Mouse (Mus musculus): ENCODE results near the gene Map3k13. TPM values are rescaled to one million over a fixed set of nuclear protein-coding genes. Genes with fewer than 3 reads are reported as not detected.

Gene Map3k13
- 0.83 TPM for total RNA-seq (2023)

DNA sequence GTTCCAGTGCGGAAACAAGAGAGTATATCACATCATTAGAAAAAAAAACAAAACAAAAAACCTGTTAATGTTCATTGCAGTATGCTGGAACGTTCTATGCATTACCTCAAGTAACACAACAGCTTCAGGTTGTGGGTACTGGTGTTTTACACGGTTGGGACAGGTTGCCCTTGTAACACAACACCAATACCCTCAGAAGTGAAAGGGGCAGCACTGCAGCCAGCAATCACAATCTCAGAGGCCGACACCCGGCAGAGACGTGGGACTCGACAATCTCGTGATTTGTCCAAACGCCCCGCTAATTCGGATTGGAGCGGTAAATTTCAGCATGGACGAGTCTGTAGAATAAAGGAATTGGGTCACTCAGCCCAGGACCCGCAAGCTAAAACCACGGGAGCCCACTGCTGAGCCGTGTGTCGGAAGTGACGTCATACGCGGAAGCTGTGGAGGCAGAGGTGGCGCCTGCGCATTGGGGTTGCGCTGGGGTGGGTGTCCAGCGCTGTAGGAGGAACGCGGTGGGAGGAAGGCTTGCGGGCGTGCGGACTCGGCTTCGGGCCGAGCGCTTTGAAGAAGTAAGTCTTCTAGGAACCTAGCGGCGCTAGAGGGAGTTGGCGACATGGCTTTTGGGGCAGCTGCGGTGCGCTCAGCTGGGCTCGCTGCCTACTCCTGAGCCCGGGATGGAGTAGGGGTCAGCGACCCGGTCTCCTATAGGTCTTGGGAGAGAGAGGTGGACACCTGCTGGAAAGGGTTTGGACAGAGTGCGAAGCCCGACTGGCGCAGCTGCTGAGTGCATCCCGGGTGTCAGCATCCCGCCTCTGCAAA, at the start of gene Map3k13:
Map3k13 (plus strand) TSS at position 472 of the 822 bp plus-strand sequence.

DNA sequence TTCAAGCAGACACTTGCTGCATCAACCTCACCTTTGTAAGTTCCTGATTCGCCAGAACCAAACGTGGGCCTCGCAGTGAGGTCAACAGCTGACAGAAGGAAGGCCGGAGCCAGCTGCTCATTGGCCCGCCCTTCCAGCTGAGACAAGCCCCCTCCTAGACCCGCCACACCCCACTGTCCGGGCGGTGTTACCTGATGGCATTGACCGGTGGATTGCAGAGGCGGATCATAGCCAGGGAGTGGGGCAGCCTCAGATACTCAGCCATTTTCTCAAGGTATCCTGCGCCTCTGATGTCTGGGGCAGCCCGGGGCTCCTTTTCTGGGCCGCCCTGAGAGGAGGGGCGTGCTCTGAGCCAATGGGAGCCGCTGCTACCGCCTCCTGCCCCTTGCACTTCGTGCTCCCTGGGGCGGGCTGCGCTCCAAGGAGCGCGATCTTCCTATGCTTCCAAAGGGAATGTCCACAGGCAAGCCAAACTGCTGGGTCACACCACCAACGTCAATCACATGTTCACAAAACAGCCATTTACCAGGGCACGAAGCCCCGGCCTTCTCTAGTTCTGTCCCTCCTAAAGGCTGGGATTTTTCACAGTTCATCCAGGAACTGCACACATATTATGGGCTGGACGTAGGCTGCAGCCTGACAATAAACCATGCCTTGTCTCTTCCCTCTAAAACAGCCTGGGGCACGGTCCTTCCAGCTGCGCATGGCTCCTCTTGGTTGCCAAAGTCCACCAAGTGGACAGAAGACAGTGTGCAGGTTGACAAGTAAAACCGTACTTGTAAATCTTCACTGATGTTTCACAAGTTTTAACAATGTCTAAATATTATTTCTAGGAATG, 6.4 kb upstream of the Map3k13 start, which contains the start of gene Ehhadh:
Ehhadh (minus strand) TSS at position 292 of the 838 bp plus-strand sequence.

DNA sequence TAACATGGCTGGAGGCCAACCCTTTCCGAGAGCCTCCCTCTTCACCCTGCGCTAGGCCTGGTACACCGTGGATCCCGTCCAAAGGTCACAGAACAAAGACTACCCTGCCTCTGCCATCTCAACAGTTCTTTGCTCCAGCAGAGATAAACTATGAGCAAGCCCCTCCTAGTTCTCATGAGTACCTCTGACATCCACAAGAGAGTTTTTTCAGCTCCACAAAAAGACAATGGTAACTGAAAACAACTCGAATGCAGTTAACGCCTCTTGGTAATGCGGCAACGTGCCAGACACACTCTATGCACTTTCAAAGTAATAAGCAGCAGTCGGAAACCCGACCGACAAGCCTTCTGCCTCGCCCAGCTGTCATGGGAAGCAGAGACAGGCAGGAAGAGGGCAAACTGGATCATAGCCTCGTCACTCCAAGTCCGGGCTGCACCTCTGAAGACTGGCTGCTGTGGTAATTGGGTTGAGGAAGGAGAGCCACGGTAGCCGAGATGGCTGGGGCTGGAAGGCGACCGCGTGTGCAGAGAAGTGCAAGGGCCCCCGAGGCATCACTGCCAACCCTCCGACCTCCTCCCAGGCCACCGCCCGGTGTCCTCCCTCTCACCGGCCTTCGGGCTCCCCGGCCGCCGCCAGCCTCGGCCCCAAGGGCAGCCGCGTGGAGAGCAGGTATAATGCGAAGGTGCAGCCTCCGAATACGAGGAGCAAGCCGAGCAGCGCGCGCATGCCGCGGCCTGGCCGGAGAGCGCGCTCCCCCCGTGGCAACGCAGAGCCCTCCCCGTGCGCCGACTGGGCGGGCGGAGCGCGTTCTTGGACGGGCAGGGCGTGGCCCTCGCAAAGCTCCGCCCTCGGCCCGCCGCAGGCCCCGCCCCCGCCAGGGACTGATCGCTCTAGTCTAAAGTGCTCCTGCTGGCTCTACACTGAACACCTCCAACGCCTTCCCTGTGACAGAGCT, 152.9 kb downstream of the Map3k13 start, which contains the start of gene Tmem41a:
Tmem41a (minus strand) TSS at position 792 of the 955 bp plus-strand sequence.

Other genes starting within 250 kb of the Map3k13 start
- gene 2510009E07Rik, start 99.7 kb upstream of the Map3k13 start, total RNA-seq (2023): 9.0 TPM
- 4.4 TPM for gene Ehhadh, start 6.5 kb upstream of the Map3k13 start, total RNA-seq (2023)
- gene Tmem41a, start 153.2 kb downstream of the Map3k13 start, total RNA-seq (2023): 7.2 TPM
- not detected for gene Liph, start 201.3 kb downstream of the Map3k13 start, total RNA-seq (2023)
- gene Senp2, start 215.1 kb downstream of the Map3k13 start, total RNA-seq (2023): 102 TPM

Data from CD4-positive naive resting alpha-beta T cell, adult 57 days (primary cell).